Mouse (Mus musculus) Patski (cell line): ENCODE results near the gene Prelid3b. TPM values are rescaled to one million over a fixed set of nuclear protein-coding genes. Genes with fewer than 3 reads are reported as not detected.

Experiments used
- ATAC-seq: fragments of 100-300 bp; one replicate; pipeline ENCODE4 v1.8.0; 2021
- CTCF ChIA-PET: fragments of 350-600 bp; sonication (Branson Sonifier 250); formaldehyde crosslinking; loops from one replicate; lab custom pipeline; 2022; ENCODE audit warnings: inconsistent platforms; lab: Charles Lee
- POLR2A ChIA-PET: fragments of 350-600 bp; sonication (Branson Sonifier 250); formaldehyde crosslinking; loops from one replicate; lab custom pipeline; 2022; ENCODE audit warnings: antibody characterized with exemption, inconsistent platforms; lab: Charles Lee
- DNase-seq: peaks from one replicate; pipeline ENCODE4 v3.0.0-alpha.2; 2011; ENCODE audit warnings: low read depth, low spot score
- H3K27me3 ChIP-seq: fragments of 371-371 bp; one replicate; pipeline ENCODE4 v1.5.1; 2021
- CTCF ChIP-seq: fragments of 100-300 bp; IDR thresholded peaks from one replicate; pipeline ENCODE4 v1.5.1; 2021
- in situ Hi-C: fragments of 300-500 bp; cut with MboI; formaldehyde crosslinking; loops from 3 replicates; pipeline ENCODE4 v1.11.1; 2018; ENCODE audit warnings: low pct_unique_long_range_greater_than_20kb, mixed read lengths
- polyA plus RNA-seq: library from polyadenylated mRNA; unstranded; gene quantifications from one replicate; pipeline ENCODE4 v1.2.3, GENCODE M21; 2021

Prelid3b gene
- polyA plus RNA-seq, 1 experiment from 2014 or later: 95.9 TPM

- TF ChIP-seq CTCF: no peak
- ATAC-seq (no peak), DNase-seq (no peak)
- CTCF ChIA-PET: no interaction called here
- H3K27me3 ChIP-seq: no peaks in the 10 kb centered on the region
- POLR2A ChIA-PET: no interaction called here
- in situ Hi-C loops: no loop called here
These were observed 31.0 kb downstream of the Prelid3b start for GRCm38 (mm10) chr2:174441898-174442297.

DNA sequence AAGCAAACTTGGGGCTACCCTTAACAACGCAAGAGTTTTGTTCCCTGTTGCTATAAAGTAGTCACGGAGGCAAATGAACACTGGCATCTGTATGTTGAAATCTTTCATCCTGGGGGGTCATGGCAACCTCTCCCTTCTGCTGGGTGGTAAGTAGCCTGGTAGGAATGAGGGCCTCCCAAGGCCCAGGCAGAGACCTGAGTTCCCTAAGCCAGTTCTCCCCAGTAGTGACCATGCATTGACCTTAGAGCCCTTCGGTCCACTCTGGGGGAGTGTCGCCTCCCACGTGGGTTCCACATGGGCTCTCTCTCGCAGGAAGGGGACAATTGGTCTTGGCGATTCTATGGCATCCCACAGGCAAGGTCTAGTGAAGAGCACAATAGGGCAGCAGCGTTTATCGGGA, 32.9 kb downstream of the Prelid3b start:
- POLR2A ChIA-PET: no interaction called here
- no peaks in the 10 kb centered on the region for H3K27me3 ChIP-seq
- in situ Hi-C loops: no loop called here
- CTCF ChIA-PET: interaction anchor here (0.7 kb wide), 1 partner anchor 380 kb away, joined by 3 read pairs; no protein-coding TSS in a partner anchor
- DNase-seq: no peak
- TF ChIP-seq CTCF: no peak
- ATAC-seq: no peak

GRCm38 (mm10) chr2:174439450-174439838, 33.4 kb downstream of the Prelid3b start:
- ChIA-PET CTCF (interaction anchor here (0.7 kb wide), 1 partner anchor 380 kb away, joined by 3 read pairs; no protein-coding TSS in a partner anchor), POLR2A (no interaction called here)
- DNase-seq (no peak), ATAC-seq (no peak)
- no peak for TF ChIP-seq CTCF
- no peaks in the 10 kb centered on the region for H3K27me3 ChIP-seq
- in situ Hi-C loops: no loop called here

DNA sequence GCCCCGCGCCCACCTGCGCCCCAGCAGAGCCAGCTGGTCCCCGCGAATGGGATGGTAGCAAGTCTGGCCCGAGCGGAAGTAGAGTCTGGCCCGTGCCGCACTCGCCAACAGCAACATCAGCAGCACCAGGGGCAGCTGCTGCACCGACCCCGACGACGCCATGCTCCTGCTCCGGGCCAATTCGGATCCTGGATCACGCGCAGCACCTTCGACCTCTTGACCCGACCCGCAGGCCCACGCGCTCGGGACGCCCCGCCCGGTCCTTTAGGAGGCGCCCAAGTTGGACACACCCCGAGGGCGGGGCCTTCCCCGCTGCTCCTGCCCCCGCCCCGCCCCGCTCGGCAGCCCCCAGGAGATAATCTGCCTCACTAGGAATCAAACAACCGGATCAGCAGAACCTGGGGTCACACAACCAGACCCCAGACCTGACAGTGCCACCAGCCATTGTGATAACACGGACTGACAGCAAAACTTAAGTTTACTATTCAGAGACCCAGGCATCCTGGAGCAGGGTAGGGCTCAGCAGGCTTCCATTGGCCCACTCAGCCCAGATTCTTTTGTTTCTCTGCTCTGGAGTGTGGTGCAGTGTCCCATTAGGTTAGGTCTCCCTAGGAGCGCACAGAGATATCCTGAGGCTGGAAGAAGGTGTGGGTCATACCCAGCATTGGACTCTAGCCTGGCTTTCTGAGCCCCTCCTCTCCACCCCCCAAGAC, 34.0 kb downstream of the Prelid3b start, which contains the start of gene Ctsz:
Ctsz (minus strand) TSS at position 303 of the 713 bp plus-strand sequence.
- no peaks in the 10 kb centered on the region for H3K27me3 ChIP-seq
- ATAC-seq (no peak), DNase-seq (no peak)
- ChIA-PET POLR2A (no interaction called here), CTCF (no interaction called here)
- no peak for TF ChIP-seq CTCF
- in situ Hi-C loops: no loop called here

DNA sequence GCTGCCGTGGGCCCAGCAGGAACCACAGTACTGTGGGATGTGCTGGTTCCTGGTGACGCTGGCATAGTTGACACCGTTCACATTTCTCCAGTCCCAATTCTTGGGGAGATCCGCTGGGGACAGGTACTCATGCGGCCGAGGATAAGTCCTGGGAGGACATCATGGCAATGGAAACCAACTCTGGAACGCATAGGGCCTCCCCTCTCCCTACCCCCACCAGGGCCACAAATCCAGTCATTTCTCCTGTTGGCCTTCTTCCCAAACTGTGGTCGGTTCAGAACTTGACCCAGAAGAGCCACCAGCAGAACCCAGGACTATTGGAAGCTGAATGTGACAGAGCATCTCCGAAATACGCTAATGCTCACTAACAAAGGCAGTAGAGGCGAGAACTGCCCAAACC, 34.7 kb downstream of the Prelid3b start:
- TF ChIP-seq CTCF: no peak
- H3K27me3 ChIP-seq: no peaks in the 10 kb centered on the region
- POLR2A ChIA-PET: no interaction called here

DNA sequence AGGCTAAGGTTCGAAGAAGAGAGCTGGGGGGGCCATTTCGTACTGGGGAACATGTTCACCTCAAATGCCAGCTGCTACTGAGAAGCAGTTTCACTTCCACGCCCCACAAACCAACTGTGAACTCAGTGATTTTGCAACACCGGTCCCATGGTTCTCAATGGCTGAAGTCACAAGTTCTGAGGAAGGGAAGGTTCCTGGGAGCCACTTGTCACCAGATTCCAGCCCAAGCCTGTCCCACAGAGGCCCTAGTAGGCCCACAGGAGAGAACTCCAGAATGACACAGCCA, 35.2 kb downstream of the Prelid3b start:
- DNase-seq (no peak), ATAC-seq (no peak)
- no peak for TF ChIP-seq CTCF
- in situ Hi-C loops: no loop called here
- ChIA-PET CTCF (interaction anchor here (1.4 kb wide), 1 partner anchor 11 kb away, joined by 3 read pairs; no protein-coding TSS in a partner anchor), POLR2A (no interaction called here)
- H3K27me3 ChIP-seq: no peaks in the 10 kb centered on the region

More for the DNA sequence above, 34.7 kb downstream of the Prelid3b start:
- DNase-seq: no peak
- no peak for ATAC-seq
- CTCF ChIA-PET: interaction anchor here (1.4 kb wide), 1 partner anchor 11 kb away, joined by 3 read pairs; no protein-coding TSS in a partner anchor
- in situ Hi-C loops: no loop called here

- no peak for ATAC-seq
- no peaks in the 10 kb centered on the region for H3K27me3 ChIP-seq
- ChIA-PET POLR2A (no interaction called here), CTCF (interaction anchor here (1.4 kb wide), 1 partner anchor 10 kb away, joined by 3 read pairs; no protein-coding TSS in a partner anchor)
- DNase-seq: no peak
- no peak for TF ChIP-seq CTCF
- in situ Hi-C loops: no loop called here
These were observed 35.8 kb downstream of the Prelid3b start for GRCm38 (mm10) chr2:174436916-174437696.

DNA sequence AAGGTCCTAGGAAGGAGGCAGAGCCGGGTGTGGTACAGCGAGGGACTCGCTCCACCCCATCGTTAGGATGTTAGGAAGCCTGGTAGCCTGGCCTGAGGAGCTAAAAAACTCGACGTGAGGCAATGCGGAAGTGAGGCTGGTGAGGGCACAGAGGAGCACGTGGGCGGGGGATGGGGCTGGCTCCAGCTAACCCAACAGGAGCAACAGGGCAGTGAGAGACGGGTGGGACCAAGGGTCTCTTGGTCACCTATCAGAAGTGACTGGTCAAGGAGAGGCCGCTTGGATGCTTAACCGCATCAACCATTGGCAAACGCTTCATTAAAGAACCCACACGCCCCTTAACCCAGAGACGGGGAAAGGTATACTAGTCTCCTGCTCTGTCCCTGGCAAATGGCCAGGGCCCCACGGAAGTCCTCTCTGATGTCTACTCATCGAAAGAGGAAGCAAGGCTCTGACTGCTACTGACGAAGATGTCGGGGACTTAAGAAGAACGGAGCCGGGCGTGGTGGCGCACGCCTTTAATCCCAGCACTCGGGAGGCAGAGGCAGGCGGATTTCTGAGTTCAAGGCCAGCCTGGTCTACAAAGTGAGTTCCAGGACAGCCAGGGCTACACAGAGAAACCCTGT, 36.7 kb downstream of the Prelid3b start:
- ChIA-PET CTCF (interaction anchor here (1.0 kb wide), 1 partner anchor 9 kb away, joined by 3 read pairs; no protein-coding TSS in a partner anchor), POLR2A (no interaction called here)
- no peak for TF ChIP-seq CTCF
- ATAC-seq (no peak), DNase-seq (no peak)
- no peaks in the 10 kb centered on the region for H3K27me3 ChIP-seq
- in situ Hi-C loops: no loop called here

DNA sequence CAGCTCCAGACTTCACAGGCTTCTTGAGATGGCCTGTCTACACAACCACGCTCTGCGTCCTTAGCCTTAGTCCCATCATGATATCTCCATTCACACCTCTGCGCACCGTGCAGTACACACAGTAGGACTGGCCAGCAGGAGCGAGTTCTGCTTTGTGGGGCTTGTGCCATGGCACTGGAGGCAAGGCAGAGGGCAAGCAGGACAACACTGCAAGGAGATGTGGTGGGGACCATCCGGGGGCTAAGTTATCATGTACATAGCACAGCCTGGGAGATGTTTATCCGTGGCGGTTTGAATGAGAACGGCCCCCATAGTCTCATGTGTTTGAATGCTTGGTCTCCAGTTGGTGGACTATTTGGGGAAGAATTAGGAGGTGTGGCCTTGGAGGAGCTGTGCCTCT, 37.9 kb downstream of the Prelid3b start:
- ATAC-seq: no peak
- no peak for DNase-seq
- CTCF ChIA-PET: interaction anchor here (0.9 to 1.0 kb wide), 2 partner anchors 10 to 115 kb away, joined by 3 read pairs; no protein-coding TSS in a partner anchor
- no peaks in the 10 kb centered on the region for H3K27me3 ChIP-seq
- in situ Hi-C loops: no loop called here
- POLR2A ChIA-PET: no interaction called here
- no peak for TF ChIP-seq CTCF

DNA sequence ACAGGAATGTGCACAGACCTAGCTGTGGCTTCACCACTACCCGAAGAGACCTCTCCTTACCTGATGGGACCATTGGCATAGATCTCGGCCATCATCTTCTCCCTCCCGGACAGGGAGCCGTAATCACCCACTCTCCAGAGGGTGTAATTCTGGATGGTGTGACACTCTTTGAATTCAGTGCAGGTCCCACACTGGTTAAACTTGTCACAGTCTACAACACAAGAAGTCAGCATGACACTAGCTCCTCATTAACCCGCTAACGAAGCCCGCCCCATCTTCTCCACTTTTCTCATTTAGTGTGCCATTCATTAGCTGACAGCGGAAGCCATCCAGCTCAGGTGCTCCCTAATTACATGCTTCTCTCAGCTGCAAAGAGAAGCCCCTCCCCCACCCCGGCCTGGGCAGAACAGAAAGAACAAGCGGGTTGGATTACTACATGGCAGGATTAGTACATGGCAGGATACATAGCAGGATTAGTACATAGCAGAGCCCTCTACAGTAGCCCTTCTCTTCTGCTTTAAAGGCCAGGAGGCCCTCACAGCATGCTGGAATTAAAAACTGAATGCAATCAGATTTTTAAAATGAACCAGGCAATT, 43.8 kb downstream of the Prelid3b start:
- ChIA-PET POLR2A (interaction anchor here (1.6 kb wide), 1 partner anchor 9 kb away, joined by 5 read pairs; no protein-coding TSS in a partner anchor), CTCF (interaction anchor here (1.9 kb wide), 1 partner anchor 29 kb away, joined by 5 read pairs; no protein-coding TSS in a partner anchor)
- H3K27me3 ChIP-seq: no peaks in the 10 kb centered on the region
- in situ Hi-C loops: no loop called here
- TF ChIP-seq CTCF: no peak
- no peak for DNase-seq
- ATAC-seq: no peak
